Mouse (Mus musculus): ENCODE measurements at regions not wholly inside any gene's neighbourhood (a gene's known extent, or its start where the extent isn't known, plus 50 kb on each side); places are given as distances from the start of the nearest gene placed in this dataset.

DNA sequence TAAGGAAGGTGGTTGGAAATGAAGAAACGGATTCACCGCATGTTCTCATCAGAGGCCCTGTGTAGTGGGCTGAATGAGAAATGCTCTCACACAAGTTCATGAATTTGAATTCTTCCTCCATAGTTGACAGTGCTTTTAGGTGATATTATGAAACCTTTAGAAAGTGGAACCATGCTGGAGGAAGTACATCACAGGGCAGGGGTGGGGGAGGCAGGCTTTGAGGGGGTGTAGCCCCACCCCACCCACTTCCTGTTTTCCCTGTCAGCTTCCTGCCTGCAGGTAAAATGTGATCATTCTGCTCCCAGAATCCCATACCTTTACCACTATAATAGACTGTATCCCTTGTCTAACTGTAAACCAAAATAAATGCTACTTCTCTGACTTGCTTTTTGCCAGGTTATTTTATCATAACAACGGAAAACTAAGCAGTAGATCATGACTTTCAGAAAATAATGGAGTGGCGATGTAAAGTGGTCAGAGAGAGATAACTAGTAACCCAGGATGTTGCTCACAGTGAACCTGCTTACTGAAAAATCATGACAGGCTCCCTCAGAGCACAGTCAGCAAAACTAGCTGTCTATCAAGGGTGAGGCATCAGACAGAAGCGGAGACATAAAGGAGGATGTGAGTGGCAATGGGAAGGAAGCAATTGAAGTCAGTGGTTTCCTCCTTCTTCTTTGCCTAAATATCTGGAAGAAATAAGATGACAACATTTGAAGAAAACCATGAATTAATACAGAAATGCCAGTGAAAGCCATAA, 230.2 kb downstream of the Rnf144a start:
- H3K9me3 ChIP-seq (replicated peaks; ENCODE audit: control insufficient read depth, insufficient read depth, low read length, poor library complexity, severe bottlenecking) = no peaks in the 10 kb centered on the region
- H3K9ac ChIP-seq (ENCODE audit: low read depth, poor library complexity, severe bottlenecking) = no peak overlapping the region
- no peak overlapping the region for H3K27ac ChIP-seq (ENCODE audit: insufficient read depth, low read length)
- no peaks in the 10 kb centered on the region for H3K27me3 ChIP-seq (ENCODE audit: control insufficient read depth, insufficient read depth, low read length, poor library complexity, severe bottlenecking)
- TF ChIP-seq POLR2A (IDR thresholded peaks at IDR 0.05; ENCODE audit: insufficient read depth, low read length) = no peak
- H3K36me3 ChIP-seq (ENCODE audit: control insufficient read depth, insufficient read depth, low read length, poor library complexity, severe bottlenecking) = no peaks in the 10 kb centered on the region
- no peak overlapping the region for H3K4me3 ChIP-seq (ENCODE audit: low read depth, low read length)
- no peaks in the 10 kb centered on the region for H3K4me1 ChIP-seq (ENCODE audit: control insufficient read depth, insufficient read depth, low read length)

- Histone ChIP-seq H3K4me1 (ENCODE audit: control insufficient read depth, insufficient read depth, low read length) (no peaks in the 10 kb centered on the region), H3K27me3 (ENCODE audit: control insufficient read depth, insufficient read depth, low read length, poor library complexity, severe bottlenecking) (no peaks in the 10 kb centered on the region), H3K4me3 (ENCODE audit: low read depth, low read length) (no peak overlapping the region), H3K9me3 (replicated peaks; ENCODE audit: control insufficient read depth, insufficient read depth, low read length, poor library complexity, severe bottlenecking) (no peaks in the 10 kb centered on the region), H3K9ac (ENCODE audit: low read depth, poor library complexity, severe bottlenecking) (no peak overlapping the region), H3K36me3 (ENCODE audit: control insufficient read depth, insufficient read depth, low read length, poor library complexity, severe bottlenecking) (no peaks in the 10 kb centered on the region), H3K27ac (ENCODE audit: insufficient read depth, low read length) (no peak overlapping the region)
- no peak for TF ChIP-seq EP300 (IDR thresholded peaks at IDR 0.05; ENCODE audit: insufficient read depth, low read depth, low read length)
- no peak for TF ChIP-seq POLR2A (IDR thresholded peaks at IDR 0.05; ENCODE audit: insufficient read depth, low read length)
- no peak for TF ChIP-seq CTCF (IDR thresholded peaks at IDR 0.05; ENCODE audit: low read depth, low read length)
Measured at GRCm38 (mm10) chr12:26183021-26183420, 232.0 kb downstream of the Rnf144a start.

DNA sequence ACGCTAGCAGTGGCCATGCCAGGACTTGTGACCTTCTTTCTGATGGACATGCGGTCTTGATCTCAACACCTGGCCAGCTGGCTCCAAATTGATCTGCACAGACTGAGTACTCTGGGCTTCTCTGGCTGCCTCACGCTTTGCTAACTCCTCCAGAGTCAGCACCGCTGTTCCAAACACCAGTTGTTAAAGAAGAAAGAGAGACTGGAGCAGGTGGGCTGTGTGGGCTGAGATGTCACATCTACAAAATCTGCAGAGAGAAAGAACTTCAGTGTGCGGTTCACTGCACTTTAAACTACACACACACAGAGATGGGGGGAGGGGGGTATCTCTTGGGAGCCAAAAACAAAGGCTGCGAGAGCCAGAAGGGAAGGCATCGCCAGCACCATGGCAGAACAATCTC, 234.2 kb downstream of the Rnf144a start:
- no peak overlapping the region for H3K4me3 ChIP-seq (ENCODE audit: low read depth, low read length)
- H3K27me3 ChIP-seq (ENCODE audit: control insufficient read depth, insufficient read depth, low read length, poor library complexity, severe bottlenecking) = no peaks in the 10 kb centered on the region
- H3K9me3 ChIP-seq (replicated peaks; ENCODE audit: control insufficient read depth, insufficient read depth, low read length, poor library complexity, severe bottlenecking) = no peaks in the 10 kb centered on the region
- H3K4me1 ChIP-seq (ENCODE audit: control insufficient read depth, insufficient read depth, low read length) = no peaks in the 10 kb centered on the region
- H3K36me3 ChIP-seq (ENCODE audit: control insufficient read depth, insufficient read depth, low read length, poor library complexity, severe bottlenecking) = no peaks in the 10 kb centered on the region
- no peak overlapping the region for H3K27ac ChIP-seq (ENCODE audit: insufficient read depth, low read length)
- TF ChIP-seq POLR2A (IDR thresholded peaks at IDR 0.05; ENCODE audit: insufficient read depth, low read length) (no peak), EP300 (IDR thresholded peaks at IDR 0.05; ENCODE audit: insufficient read depth, low read depth, low read length) (no peak), CTCF (IDR thresholded peaks at IDR 0.05; ENCODE audit: low read depth, low read length) (no peak)
- H3K9ac ChIP-seq (ENCODE audit: low read depth, poor library complexity, severe bottlenecking) = no peak overlapping the region

- H3K27ac ChIP-seq (ENCODE audit: insufficient read depth, low read length) = no peak overlapping the region
- no peaks in the 10 kb centered on the region for H3K9me3 ChIP-seq (replicated peaks; ENCODE audit: control insufficient read depth, insufficient read depth, low read length, poor library complexity, severe bottlenecking)
- H3K4me1 ChIP-seq (ENCODE audit: control insufficient read depth, insufficient read depth, low read length) = no peaks in the 10 kb centered on the region
- no peaks in the 10 kb centered on the region for H3K36me3 ChIP-seq (ENCODE audit: control insufficient read depth, insufficient read depth, low read length, poor library complexity, severe bottlenecking)
- no peak overlapping the region for H3K4me3 ChIP-seq (ENCODE audit: low read depth, low read length)
- no peak for TF ChIP-seq EP300 (IDR thresholded peaks at IDR 0.05; ENCODE audit: insufficient read depth, low read depth, low read length)
- no peak for TF ChIP-seq CTCF (IDR thresholded peaks at IDR 0.05; ENCODE audit: low read depth, low read length)
- TF ChIP-seq POLR2A (IDR thresholded peaks at IDR 0.05; ENCODE audit: insufficient read depth, low read length) = no peak
- H3K9ac ChIP-seq (ENCODE audit: low read depth, poor library complexity, severe bottlenecking) = no peak overlapping the region
- no peaks in the 10 kb centered on the region for H3K27me3 ChIP-seq (ENCODE audit: control insufficient read depth, insufficient read depth, low read length, poor library complexity, severe bottlenecking)
Measured at GRCm38 (mm10) chr12:26176231-26176662, 238.8 kb downstream of the Rnf144a start.

GRCm38 (mm10) chr12:26163416-26163815, 251.6 kb downstream of the Rnf144a start:
- no peak overlapping the region for H3K27ac ChIP-seq (ENCODE audit: insufficient read depth, low read length)
- TF ChIP-seq EP300 (IDR thresholded peaks at IDR 0.05; ENCODE audit: insufficient read depth, low read depth, low read length) (no peak), POLR2A (IDR thresholded peaks at IDR 0.05; ENCODE audit: insufficient read depth, low read length) (no peak), CTCF (IDR thresholded peaks at IDR 0.05; ENCODE audit: low read depth, low read length) (no peak)
- H3K9me3 ChIP-seq (replicated peaks; ENCODE audit: control insufficient read depth, insufficient read depth, low read length, poor library complexity, severe bottlenecking) = no peaks in the 10 kb centered on the region
- H3K4me1 ChIP-seq (ENCODE audit: control insufficient read depth, insufficient read depth, low read length) = no peaks in the 10 kb centered on the region
- no peaks in the 10 kb centered on the region for H3K36me3 ChIP-seq (ENCODE audit: control insufficient read depth, insufficient read depth, low read length, poor library complexity, severe bottlenecking)
- H3K27me3 ChIP-seq (ENCODE audit: control insufficient read depth, insufficient read depth, low read length, poor library complexity, severe bottlenecking) = no peaks in the 10 kb centered on the region
- no peak overlapping the region for H3K4me3 ChIP-seq (ENCODE audit: low read depth, low read length)
- no peak overlapping the region for H3K9ac ChIP-seq (ENCODE audit: low read depth, poor library complexity, severe bottlenecking)

GRCm38 (mm10) chr12:26160861-26161615, 254.0 kb downstream of the Rnf144a start:
- Histone ChIP-seq H3K27ac (ENCODE audit: insufficient read depth, low read length) (no peak overlapping the region), H3K4me3 (ENCODE audit: low read depth, low read length) (no peak overlapping the region), H3K9me3 (replicated peaks; ENCODE audit: control insufficient read depth, insufficient read depth, low read length, poor library complexity, severe bottlenecking) (no peaks in the 10 kb centered on the region), H3K27me3 (ENCODE audit: control insufficient read depth, insufficient read depth, low read length, poor library complexity, severe bottlenecking) (no peaks in the 10 kb centered on the region), H3K4me1 (ENCODE audit: control insufficient read depth, insufficient read depth, low read length) (no peaks in the 10 kb centered on the region), H3K9ac (ENCODE audit: low read depth, poor library complexity, severe bottlenecking) (no peak overlapping the region), H3K36me3 (ENCODE audit: control insufficient read depth, insufficient read depth, low read length, poor library complexity, severe bottlenecking) (no peaks in the 10 kb centered on the region)
- TF ChIP-seq POLR2A (IDR thresholded peaks at IDR 0.05; ENCODE audit: insufficient read depth, low read length) = no peak
- no peak for TF ChIP-seq EP300 (IDR thresholded peaks at IDR 0.05; ENCODE audit: insufficient read depth, low read depth, low read length)
- TF ChIP-seq CTCF (IDR thresholded peaks at IDR 0.05; ENCODE audit: low read depth, low read length) = no peak
